Mouse (Mus musculus) right cerebral cortex, postnatal 14 days (tissue): ENCODE results near the gene Olfr420.

Experiments
- DNase-seq: peaks from one replicate; pipeline ENCODE4 v3.0.0; 2022

The Olfr420 gene

GRCm38 (mm10) chr1:174155333-174155732, at the start of gene Olfr420:
TSS of gene Olfr420 (plus strand) at chr1:174155633.
- no peak for DNase-seq

DNA sequence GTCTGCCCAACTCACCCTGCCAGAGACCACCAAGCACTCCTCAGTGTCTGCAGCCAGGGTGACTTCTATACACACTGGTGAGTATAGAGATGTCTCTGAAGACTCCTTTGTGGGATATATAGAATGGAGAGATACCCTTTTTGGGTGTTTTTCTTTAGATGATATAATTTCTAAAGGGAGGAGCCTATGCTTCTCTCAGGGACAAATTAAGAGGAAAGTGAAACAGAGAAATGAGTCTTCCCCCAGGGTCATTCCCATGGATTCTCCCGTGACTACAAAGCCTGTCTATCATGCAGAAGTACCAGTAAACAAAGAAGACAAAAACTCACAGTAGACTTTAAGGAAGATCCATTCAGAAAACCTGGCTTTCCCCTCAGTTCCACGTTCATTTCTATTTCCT, 34.4 kb upstream of the Olfr420 start, which contains the start of gene Olfr231:
Gene Olfr231, minus strand, starts transcription at position 101 of the 400 bp plus-strand sequence.
- no peak for DNase-seq

DNA sequence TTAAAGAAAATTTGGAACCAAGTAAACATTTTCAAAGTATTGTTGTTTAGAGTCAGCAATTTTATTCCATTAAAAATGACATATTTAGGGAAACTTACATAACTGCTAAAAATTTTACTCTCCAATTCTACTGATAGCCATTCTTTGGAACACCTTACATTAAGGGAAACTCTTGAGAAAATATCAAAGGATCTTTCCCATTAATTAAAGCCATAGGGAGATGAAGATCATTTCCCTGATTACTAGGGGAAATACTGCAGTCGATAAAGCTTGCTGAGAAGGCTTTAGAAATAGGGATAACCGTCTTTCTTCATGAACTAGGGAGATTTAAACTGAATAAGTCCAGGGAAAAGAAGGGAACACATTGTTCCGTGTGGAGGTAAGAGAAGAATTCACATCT, 24.2 kb upstream of the Olfr420 start, which contains the start of gene Olfr424:
Gene Olfr424, plus strand, starts transcription at position 301 of the 400 bp plus-strand sequence.
- DNase-seq: no peak

DNA sequence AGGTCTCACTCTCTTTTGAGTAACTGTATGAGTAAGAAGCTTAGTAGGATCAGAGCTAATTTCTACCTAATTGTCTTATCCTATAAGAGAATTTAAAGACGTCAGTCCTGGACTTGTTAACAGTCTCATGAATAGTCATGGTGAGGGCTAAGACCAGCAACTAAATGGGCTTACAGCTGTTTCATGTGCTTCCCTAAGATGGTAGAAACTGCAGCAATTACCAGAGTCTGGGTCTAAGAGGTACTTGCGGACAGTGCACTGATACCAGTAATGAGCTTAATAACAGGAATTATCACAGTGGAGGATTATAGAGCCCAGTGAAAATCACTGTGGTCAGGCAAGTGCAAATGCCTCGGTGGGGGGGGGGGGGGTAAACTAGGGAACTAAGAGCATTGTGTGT, 23.4 kb upstream of the Olfr420 start:
- no peak for DNase-seq

- no peak for DNase-seq
Observed at GRCm38 (mm10) chr1:174141384-174141783, 14.0 kb upstream of the Olfr420 start.

DNA sequence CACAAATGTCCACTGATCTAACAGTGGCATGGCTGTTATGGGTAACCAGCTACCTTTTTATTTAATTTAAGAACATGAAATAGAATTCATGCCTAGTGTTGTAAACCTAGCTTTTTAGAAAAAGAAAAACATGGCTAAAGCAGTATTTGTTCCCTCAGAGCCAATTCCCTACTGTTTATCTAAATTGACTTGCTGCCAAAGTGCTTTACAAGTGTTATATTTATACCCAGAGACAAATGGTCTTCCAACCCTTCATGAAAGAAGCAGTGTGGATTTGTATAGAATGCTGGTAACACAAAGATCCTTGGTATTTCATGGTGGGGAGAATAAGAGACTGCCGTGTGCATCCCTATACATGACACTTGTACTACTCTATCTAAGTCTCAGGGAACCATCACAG, 8.7 kb upstream of the Olfr420 start:
- no peak for DNase-seq

DNA sequence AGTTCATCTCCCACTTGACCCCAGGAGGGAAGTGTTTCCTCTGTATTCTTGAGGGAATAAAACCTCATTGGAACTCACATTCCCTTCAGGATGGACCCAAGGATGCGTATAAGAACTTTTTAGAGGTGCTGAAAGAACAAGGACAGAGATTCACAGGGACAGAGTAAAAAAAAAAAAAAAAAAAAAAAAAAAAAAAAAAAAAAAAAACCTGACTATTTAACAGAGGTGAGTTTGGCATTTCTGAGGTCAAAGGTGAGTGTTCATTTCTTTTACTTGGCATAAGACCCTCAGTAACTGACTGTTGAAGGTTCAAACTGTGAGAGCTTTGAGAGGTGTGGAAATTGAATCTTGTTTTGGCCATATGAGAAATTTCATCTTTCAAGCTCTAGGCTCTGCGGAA, 6.1 kb upstream of the Olfr420 start:
- DNase-seq: no peak

DNA sequence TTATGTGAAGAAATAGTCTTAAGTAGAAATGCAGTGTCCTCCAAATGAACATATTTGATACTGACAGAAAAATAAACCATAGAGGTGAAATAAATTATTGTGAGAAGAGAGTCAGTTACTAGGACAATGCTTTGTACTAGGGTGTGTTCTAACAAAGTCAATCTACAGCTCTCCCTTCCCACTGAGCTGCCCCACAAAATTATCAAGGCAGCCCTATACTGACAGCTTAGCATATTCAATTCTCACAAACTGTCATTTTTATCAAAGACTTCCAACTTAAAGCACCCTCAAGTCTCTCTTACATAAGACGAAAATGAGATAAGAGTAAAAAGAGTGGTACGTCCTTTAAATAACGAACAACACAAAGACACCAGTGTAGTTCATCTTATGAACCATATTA, 2.2 kb downstream of the Olfr420 start:
- DNase-seq: no peak

DNA sequence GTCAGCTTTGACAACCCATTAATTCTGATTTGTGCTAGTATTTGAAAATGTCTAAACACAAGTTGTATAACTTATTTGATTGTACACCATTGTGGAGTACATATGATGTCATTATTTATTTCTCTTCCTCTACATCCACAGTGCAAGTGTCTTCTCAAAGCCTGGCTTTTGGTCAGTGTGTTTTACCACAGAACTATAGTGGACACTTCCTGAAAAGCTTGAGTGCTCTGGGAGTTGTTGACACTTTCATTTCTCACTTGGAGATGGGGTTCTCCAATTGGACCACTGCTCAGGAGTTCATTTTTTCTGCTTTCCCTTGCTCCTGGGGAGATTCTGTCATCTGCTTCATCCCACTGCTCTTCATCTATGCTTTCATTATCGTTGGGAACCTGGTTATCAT, 3.1 kb downstream of the Olfr420 start:
- DNase-seq: no peak

GRCm38 (mm10) chr1:174159095-174159494, 3.7 kb downstream of the Olfr420 start:
- no peak for DNase-seq

- no peak for DNase-seq
Observed at GRCm38 (mm10) chr1:174169024-174169423, 13.6 kb downstream of the Olfr420 start.

- no peak for DNase-seq
Observed at GRCm38 (mm10) chr1:174170706-174171501, 15.5 kb downstream of the Olfr420 start.

- no peak for DNase-seq
Observed at GRCm38 (mm10) chr1:174171537-174171936, 16.1 kb downstream of the Olfr420 start.

DNA sequence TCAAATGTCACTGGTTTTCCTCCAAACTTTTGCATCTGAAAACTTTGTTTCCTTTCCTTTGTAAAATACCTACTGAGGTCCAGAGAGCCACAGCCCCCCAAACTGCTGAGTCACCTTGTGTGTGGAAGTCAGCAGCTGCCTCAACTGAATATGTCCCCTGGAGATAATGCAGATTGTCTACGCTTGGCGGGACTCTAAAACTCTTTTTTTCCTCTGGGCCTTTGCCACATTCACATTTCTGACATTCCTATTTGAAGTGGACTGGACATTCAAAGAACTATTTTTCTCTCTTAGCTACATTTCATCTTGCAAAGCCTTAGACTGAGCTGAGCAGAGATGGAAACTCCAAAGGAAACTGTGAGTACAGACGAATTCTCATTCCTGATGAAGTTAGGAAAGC, 17.2 kb downstream of the Olfr420 start, which contains the start of gene Spta1:
Gene Spta1, plus strand, starts transcription at position 172 of the 400 bp plus-strand sequence.
- no peak for DNase-seq

GRCm38 (mm10) chr1:174204699-174205098, 49.3 kb downstream of the Olfr420 start:
- DNase-seq: no peak
